Mouse (Mus musculus): ENCODE measurements at regions not wholly inside any gene's neighbourhood (a gene's known extent, or its start where the extent isn't known, plus 50 kb on each side); places are given as distances from the start of the nearest gene placed in this dataset.
"Not testable (repeated sequence)": the region's sequence is repeated elsewhere in the genome, so short reads cannot be mapped to it uniquely, and the experiment has no call there.

GRCm38 (mm10) chr12:23216521-23216920 is 563.5 kb downstream of the Gm10330 start:
- H3K4me1 ChIP-seq (replicated peaks; ENCODE audit: low read depth, low read length); H3K36me3 ChIP-seq (ENCODE audit: insufficient read depth, low read length); H3K9me3 ChIP-seq (ENCODE audit: low read length): not testable (repeated sequence)

DNA sequence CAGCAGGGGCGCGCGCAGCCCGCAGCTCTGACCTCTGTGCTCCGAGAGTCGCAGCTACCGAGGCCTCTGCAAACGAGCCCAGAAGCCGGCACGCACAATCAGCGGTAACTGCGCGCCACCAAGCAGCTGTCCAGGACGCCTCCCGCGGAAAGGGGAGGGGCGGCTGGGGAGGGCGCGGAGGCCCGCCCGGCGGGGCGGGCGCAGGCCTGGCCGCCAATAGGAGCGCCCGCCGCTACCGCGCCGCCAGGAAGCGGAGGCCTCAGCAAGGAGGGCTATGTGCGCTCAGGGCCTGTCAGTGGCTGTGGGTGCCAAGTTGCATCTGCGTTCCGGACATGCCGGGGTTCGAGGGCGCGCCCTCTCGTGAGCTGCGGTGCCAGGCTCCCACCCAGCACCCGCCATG is 590.5 kb downstream of the Gm10330 start:
- H3K4me3 ChIP-seq (replicated peaks; ENCODE audit: low read length): peak overlapping the region; percentile 76
- H3K9me3 ChIP-seq (ENCODE audit: low read length); H3K4me1 ChIP-seq (replicated peaks; ENCODE audit: low read depth, low read length); H3K27me3 ChIP-seq (ENCODE audit: insufficient read depth, low read length); H3K36me3 ChIP-seq (ENCODE audit: insufficient read depth, low read length): not testable (repeated sequence)

More at GRCm38 (mm10) chr12:23216521-23216920, 563.5 kb downstream of the Gm10330 start:
- not testable (repeated sequence) for H3K4me3 ChIP-seq (replicated peaks; ENCODE audit: low read length); H3K27me3 ChIP-seq (ENCODE audit: insufficient read depth, low read length)

DNA sequence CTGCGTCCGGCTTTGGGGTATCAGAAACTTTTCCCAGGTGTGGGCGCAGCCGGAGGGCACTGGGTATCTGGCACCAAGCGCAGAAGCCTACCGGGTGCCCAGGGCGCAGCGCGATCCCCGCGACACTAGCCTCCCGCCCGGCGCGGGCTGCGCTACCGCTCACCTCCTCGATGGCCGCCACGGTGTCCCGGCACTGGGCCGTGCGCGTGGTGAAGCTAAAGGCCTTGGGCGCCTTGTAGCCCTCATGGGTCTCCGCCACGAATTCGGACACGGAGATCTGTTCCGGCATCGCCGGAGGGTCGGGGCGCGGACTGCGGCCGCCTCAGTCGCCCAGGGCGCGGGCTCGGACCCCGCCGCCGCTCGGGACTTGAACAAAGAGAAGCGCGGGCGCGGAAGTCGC is 591.0 kb downstream of the Gm10330 start:
- H3K36me3 ChIP-seq (ENCODE audit: insufficient read depth, low read length); H3K9me3 ChIP-seq (ENCODE audit: low read length); H3K27me3 ChIP-seq (ENCODE audit: insufficient read depth, low read length); H3K4me1 ChIP-seq (replicated peaks; ENCODE audit: low read depth, low read length): not testable (repeated sequence)
- H3K4me3 ChIP-seq (replicated peaks; ENCODE audit: low read length): peak overlapping the region; percentile 76
